Mouse (Mus musculus) gastrocnemius, postnatal 25 days (tissue): ENCODE results near the gene Spg11. TPM values are rescaled to one million over a fixed set of nuclear protein-coding genes. Genes with fewer than 3 reads are reported as not detected.
"Not testable (repeated sequence)": the region's sequence is repeated elsewhere in the genome, so short reads cannot be mapped to it uniquely, and the experiment has no call there.

ENCODE experiments used
- DNase-seq: peaks from one replicate; pipeline ENCODE4 v3.0.0; 2022
- total RNA-seq, 2 experiments: library from RNA; stranded (reverse); gene quantifications; 1 replicate in 1 of 2; 2 replicates in 1 of 2; pipeline ENCODE4 v1.2.3; 2021

Gene Spg11
- total RNA-seq, 2 experiments from 2014 or later, result 5.0 to 5.6 TPM

- no peak for DNase-seq
Observed at GRCm38 (mm10) chr2:122145756-122146155, 27.6 kb upstream of the Spg11 start.

- no peak for DNase-seq
Observed at GRCm38 (mm10) chr2:122143111-122143510, 24.9 kb upstream of the Spg11 start.

- no peak for DNase-seq
Observed at GRCm38 (mm10) chr2:122141332-122141967, 23.3 kb upstream of the Spg11 start.

GRCm38 (mm10) chr2:122140815-122141214, 22.6 kb upstream of the Spg11 start:
- no peak for DNase-seq

GRCm38 (mm10) chr2:122137839-122138465, 19.8 kb upstream of the Spg11 start:
- no peak for DNase-seq

GRCm38 (mm10) chr2:122132618-122133017, 14.4 kb upstream of the Spg11 start:
- DNase-seq, result no peak

- no peak for DNase-seq
Observed at GRCm38 (mm10) chr2:122132078-122132477, 13.9 kb upstream of the Spg11 start.

- no peak for DNase-seq
Observed at GRCm38 (mm10) chr2:122127635-122128034, 9.4 kb upstream of the Spg11 start.

- no peak for DNase-seq
Observed at GRCm38 (mm10) chr2:122126765-122127347, 8.7 kb upstream of the Spg11 start.

GRCm38 (mm10) chr2:122125680-122126572, 7.7 kb upstream of the Spg11 start:
- no peak for DNase-seq

GRCm38 (mm10) chr2:122116888-122117287, 1.3 kb downstream of the Spg11 start:
- DNase-seq, result no peak

- no peak for DNase-seq
Observed at GRCm38 (mm10) chr2:122109714-122110113, 8.5 kb downstream of the Spg11 start.

- DNase-seq, result no peak
Observed at GRCm38 (mm10) chr2:122108101-122108500, 10.1 kb downstream of the Spg11 start.

GRCm38 (mm10) chr2:122102070-122102469, 16.1 kb downstream of the Spg11 start:
- DNase-seq, result no peak

- DNase-seq, result not testable (repeated sequence)
Observed at GRCm38 (mm10) chr2:122097686-122098085, 20.5 kb downstream of the Spg11 start.

- no peak for DNase-seq
Observed at GRCm38 (mm10) chr2:122093844-122094243, 24.3 kb downstream of the Spg11 start.

- no peak for DNase-seq
Observed at GRCm38 (mm10) chr2:122086446-122086845, 31.7 kb downstream of the Spg11 start.

- no peak for DNase-seq
Observed at GRCm38 (mm10) chr2:122081728-122082456, 36.3 kb downstream of the Spg11 start.

- no peak for DNase-seq
Observed at GRCm38 (mm10) chr2:122069922-122070321, 48.3 kb downstream of the Spg11 start.

- DNase-seq, result no peak
Observed at GRCm38 (mm10) chr2:122069144-122069912, 48.9 kb downstream of the Spg11 start.

GRCm38 (mm10) chr2:122066241-122066640, 51.9 kb downstream of the Spg11 start:
- no peak for DNase-seq
